Mouse (Mus musculus) layer of hippocampus, adult 2 months (tissue): ENCODE results near the gene Ttc17. TPM values are rescaled to one million over a fixed set of nuclear protein-coding genes. Genes with fewer than 3 reads are reported as not detected.

Experiments used
- DNase-seq, 2 experiments: peaks; one replicate each; pipeline ENCODE4 v3.0.0; 2022; ENCODE audit warnings: low spot score in 2 of 2
- H3K27ac ChIP-seq: fragments of 200-600 bp; 2 replicates; pipeline ENCODE4 v1.8.1; 2022
- H3K4me3 ChIP-seq: fragments of 200-600 bp; 2 replicates; pipeline ENCODE4 v1.8.1; 2022; ENCODE audit warnings: mild to moderate bottlenecking
- CTCF ChIP-seq: fragments of 200-600 bp; conservative IDR thresholded peaks from 2 replicates; pipeline ENCODE4 v1.8.1; 2022; ENCODE audit warnings: antibody characterized with exemption, mild to moderate bottlenecking, moderate library complexity
- total RNA-seq, 2 experiments: library from RNA; stranded (reverse); gene quantifications; 2 replicates each; pipeline ENCODE4 v1.2.3; 2021

The Ttc17 gene
- total RNA-seq, 2 experiments from 2014 or later = 37.1 to 40.6 TPM

- H3K27ac ChIP-seq = no peak overlapping the region
- no peak overlapping the region for H3K4me3 ChIP-seq
- peak; percentile 32 for TF ChIP-seq CTCF
- DNase-seq = no peak
These were observed 90.0 kb downstream of the Ttc17 start for GRCm38 (mm10) chr2:94316526-94316925.

- H3K27ac ChIP-seq = 0 out of 2 replicates have a peak overlapping the region, but pooled peaks have one; percentile 3
- no peak for DNase-seq
- no peak for TF ChIP-seq CTCF
- no peak overlapping the region for H3K4me3 ChIP-seq
These were observed 102.5 kb downstream of the Ttc17 start for GRCm38 (mm10) chr2:94303984-94304383.

- no peak for DNase-seq
- Histone ChIP-seq H3K27ac (no peak overlapping the region), H3K4me3 (no peak overlapping the region)
- TF ChIP-seq CTCF = no peak
These were observed 104.1 kb downstream of the Ttc17 start for GRCm38 (mm10) chr2:94302393-94302792.

DNA sequence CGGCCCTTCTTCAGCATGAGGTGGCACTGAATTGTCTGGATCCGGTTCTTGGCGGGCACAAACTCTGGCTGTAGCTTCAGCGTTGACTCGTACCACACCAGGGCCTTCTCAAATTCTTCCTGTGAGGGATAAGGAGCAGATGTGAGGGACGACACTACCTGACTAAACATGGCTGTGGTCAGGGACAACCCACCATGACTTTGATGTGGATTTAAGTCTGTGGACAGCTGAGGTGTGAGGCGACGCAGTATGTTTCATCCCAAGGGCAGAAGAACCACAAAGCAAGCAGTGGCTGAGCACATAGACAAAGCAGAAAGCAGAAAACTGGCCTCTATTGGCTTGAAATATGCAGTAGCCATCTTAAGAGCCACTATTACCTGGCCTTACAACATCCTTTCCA is 104.7 kb downstream of the Ttc17 start:
- Histone ChIP-seq H3K27ac (no peak overlapping the region), H3K4me3 (no peak overlapping the region)
- no peak for TF ChIP-seq CTCF
- DNase-seq = no peak

GRCm38 (mm10) chr2:94297467-94297866 is 109.0 kb downstream of the Ttc17 start:
- Histone ChIP-seq H3K4me3 (no peak overlapping the region), H3K27ac (no peak overlapping the region)
- TF ChIP-seq CTCF = no peak
- DNase-seq = no peak

DNA sequence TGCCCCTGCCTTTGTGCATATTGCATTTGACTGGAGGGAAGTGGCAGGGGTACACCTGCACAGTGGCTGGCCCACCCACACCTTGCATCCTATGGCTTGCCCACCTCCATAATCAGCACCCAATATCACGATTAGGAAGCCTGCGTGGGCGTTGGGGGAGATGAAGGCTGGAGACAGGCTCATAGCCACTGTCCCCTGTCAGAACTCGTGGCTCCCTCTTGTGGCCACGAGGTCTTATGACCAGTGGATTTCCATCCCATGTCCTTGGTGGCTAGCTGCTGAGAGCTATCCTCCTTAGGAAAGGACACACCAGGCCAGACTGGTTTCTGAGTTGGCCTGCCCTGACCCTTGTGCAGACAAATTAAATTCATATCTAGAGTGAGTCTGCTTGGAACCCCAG is 116.0 kb downstream of the Ttc17 start:
- DNase-seq = peak; percentile 70 to 74
- Histone ChIP-seq H3K4me3 (no peak overlapping the region), H3K27ac (no peak overlapping the region)
- peak; percentile 95 for TF ChIP-seq CTCF

DNA sequence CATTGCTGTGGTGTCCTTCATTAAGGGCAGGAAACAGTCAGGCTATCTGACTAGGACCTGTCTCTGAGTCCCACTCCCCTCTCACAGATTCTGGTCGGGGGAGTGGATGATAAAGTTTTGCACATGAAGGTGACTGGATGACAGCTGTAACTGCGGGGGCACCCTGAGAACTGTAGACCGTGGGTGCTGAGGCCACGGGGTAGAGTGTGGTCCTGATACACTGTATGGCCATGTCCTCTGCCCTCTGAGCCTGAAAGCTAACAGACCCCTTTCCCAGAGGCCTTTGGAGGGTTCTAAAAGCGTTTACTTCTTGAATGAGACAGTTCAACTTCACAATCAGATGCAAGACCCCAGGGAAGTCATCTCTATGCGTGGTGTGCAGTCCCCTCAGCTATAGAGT is 116.8 kb downstream of the Ttc17 start:
- DNase-seq = no peak
- no peak for TF ChIP-seq CTCF
- H3K27ac ChIP-seq = no peak overlapping the region

GRCm38 (mm10) chr2:94289169-94289568 is 117.3 kb downstream of the Ttc17 start:
- DNase-seq = peak in 1 of 2 experiments; percentile 46
- H3K27ac ChIP-seq = no peak overlapping the region
- no peak for TF ChIP-seq CTCF
- H3K4me3 ChIP-seq = no peak overlapping the region

More for the DNA sequence above, 116.8 kb downstream of the Ttc17 start:
- H3K4me3 ChIP-seq = no peak overlapping the region

DNA sequence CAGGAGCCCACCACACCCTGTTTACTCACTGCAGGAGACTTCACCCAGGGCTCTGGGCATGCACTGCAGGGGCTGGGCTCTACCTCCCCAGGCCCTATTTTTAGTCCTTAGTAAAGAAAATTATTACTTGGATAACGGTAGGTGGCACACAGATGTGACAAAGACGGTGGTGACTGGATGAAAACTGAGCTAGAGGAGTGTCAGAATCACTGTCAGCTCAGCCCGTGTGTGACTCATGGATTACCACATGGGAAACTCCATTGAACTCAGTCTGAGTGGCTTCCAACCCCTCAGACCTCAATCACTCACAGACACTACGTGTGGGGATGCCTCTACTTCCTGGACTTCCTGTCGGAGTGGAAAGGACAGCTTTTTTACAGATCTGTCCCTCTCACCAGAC is 118.4 kb downstream of the Ttc17 start:
- no peak for DNase-seq
- TF ChIP-seq CTCF = no peak
- Histone ChIP-seq H3K27ac (no peak overlapping the region), H3K4me3 (no peak overlapping the region)

DNA sequence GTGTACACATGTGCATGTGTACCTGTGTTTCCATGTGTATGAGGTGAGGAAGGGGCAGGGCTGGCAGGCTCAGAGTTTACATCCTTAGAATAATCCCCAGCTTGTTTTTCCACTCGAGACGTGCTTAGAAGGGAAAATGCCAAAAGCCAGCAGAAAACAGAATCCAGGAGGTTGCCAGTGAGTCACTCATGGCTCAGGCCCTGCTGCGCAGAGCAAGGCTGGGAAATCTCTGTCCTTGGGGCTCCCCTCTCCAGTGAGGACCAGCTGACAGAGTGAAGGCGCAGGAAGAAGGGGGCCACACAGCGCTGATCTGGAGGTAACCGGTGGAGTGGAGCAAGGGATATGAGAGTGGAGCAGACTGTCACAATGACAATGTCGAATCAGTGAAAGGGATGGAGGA is 119.1 kb downstream of the Ttc17 start:
- H3K27ac ChIP-seq = no peak overlapping the region
- TF ChIP-seq CTCF = no peak
- DNase-seq = no peak

GRCm38 (mm10) chr2:94283526-94283925 is 123.0 kb downstream of the Ttc17 start:
- no peak overlapping the region for H3K27ac ChIP-seq
- DNase-seq = no peak
- no peak for TF ChIP-seq CTCF
- no peak overlapping the region for H3K4me3 ChIP-seq

More for the DNA sequence above, 119.1 kb downstream of the Ttc17 start:
- H3K4me3 ChIP-seq = no peak overlapping the region

- no peak for TF ChIP-seq CTCF
- no peak for DNase-seq
- Histone ChIP-seq H3K27ac (no peak overlapping the region), H3K4me3 (no peak overlapping the region)
These were observed 126.9 kb downstream of the Ttc17 start for GRCm38 (mm10) chr2:94279596-94279995.

DNA sequence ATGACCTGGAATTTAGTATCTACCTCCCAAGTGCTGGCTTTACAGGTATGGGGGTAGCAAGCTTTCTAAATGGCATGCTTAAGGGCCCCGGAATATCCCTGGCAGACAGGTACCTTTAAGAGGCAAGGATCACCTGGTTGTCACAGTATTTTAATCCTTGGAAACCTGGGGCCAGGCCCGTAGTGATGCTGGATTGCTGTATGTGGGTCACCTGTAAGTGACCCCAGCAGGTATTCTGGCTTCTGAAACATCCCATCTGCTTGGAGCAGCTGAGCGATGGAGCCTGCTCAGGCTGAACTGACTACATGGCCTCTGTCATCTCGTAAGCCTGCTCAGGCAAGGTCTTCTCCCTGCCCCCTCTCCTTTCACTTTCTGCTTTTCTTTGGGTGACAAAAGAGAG is 130.4 kb downstream of the Ttc17 start:
- Histone ChIP-seq H3K4me3 (no peak overlapping the region), H3K27ac (no peak overlapping the region)
- DNase-seq = no peak
- no peak for TF ChIP-seq CTCF

- Histone ChIP-seq H3K4me3 (no peak overlapping the region), H3K27ac (no peak overlapping the region)
- TF ChIP-seq CTCF = no peak
- no peak for DNase-seq
These were observed 130.8 kb downstream of the Ttc17 start for GRCm38 (mm10) chr2:94275658-94276057.
